Mouse (Mus musculus) hindbrain, postnatal 0 days (tissue): ENCODE measurements around the gene Lsmem1. TPM values are rescaled to one million over a fixed set of nuclear protein-coding genes. Genes with fewer than 3 reads are reported as not detected.

Source experiments
- ATAC-seq: fragments of 200-750 bp; cut with Nextera tagmentation; 2 replicates; pipeline ENCODE4 v1.8.0; 2017; ENCODE audit warnings: mild to moderate bottlenecking, moderate TSS enrichment, moderate library complexity
- DNase-seq: peaks from one replicate; pipeline ENCODE4 v3.0.0-alpha.2; 2015; ENCODE audit warnings: low spot score
- H3K27ac ChIP-seq: fragments of 300-500 bp; sonication (generic); 2 replicates; pipeline ENCODE4 v1.5.1; 2014; ENCODE audit warnings: mild to moderate bottlenecking
- H3K27me3 ChIP-seq: fragments of 300-500 bp; sonication (generic); 2 replicates; pipeline ENCODE4 v1.6.1; 2014; ENCODE audit warnings: low read length, mixed read lengths; ENCODE audit not compliant: insufficient read depth
- H3K36me3 ChIP-seq: fragments of 300-500 bp; sonication (generic); 2 replicates; pipeline ENCODE4 v1.6.1; 2014; ENCODE audit warnings: low read length, mixed read lengths; ENCODE audit not compliant: insufficient read depth
- H3K4me1 ChIP-seq: fragments of 300-500 bp; sonication (generic); 2 replicates; pipeline ENCODE4 v1.6.1; 2014; ENCODE audit warnings: antibody characterized with exemption, low read length, mixed read lengths; ENCODE audit not compliant: insufficient read depth
- H3K4me2 ChIP-seq: fragments of 300-500 bp; sonication (generic); 2 replicates; pipeline ENCODE4 v1.6.1; 2014; ENCODE audit warnings: low read depth, mild to moderate bottlenecking, low read length, moderate library complexity, mixed read lengths
- H3K4me3 ChIP-seq: fragments of 300-500 bp; sonication (generic); 2 replicates; pipeline ENCODE4 v1.5.1; 2014; ENCODE audit warnings: low read length
- H3K9ac ChIP-seq: fragments of 300-500 bp; sonication (generic); replicated peaks from 2 replicates; pipeline ENCODE4 v1.6.1; 2014; ENCODE audit warnings: mild to moderate bottlenecking, low read length, moderate library complexity, mixed read lengths
- H3K9me3 ChIP-seq: fragments of 300-500 bp; sonication (generic); 2 replicates; pipeline ENCODE4 v1.6.1; 2016; ENCODE audit warnings: low read length, mixed read lengths
- CTCF ChIP-seq: IDR thresholded peaks from 2 replicates; pipeline ENCODE4 v1.5.1; 2016; ENCODE audit warnings: antibody characterized with exemption, control low read depth, low read depth
- WGBS: fragments of 180-500 bp; shearing (Covaris S2); extraction: QIAGEN DNeasy Blood & Tissue Kit; methylation state at CpG from one replicate; pipeline ENCODE4 v1.1.7; 2014; 5-methylcytosine and 5-hydroxymethylcytosine counted together
- polyA plus RNA-seq: library from polyadenylated mRNA; unstranded; fragments of >200 nt; fragmentation: Nextera tagmentation; extraction: Ambion mirVana; gene quantifications from 2 replicates; pipeline ENCODE4 v1.2.1, GENCODE M21; 2015
- total RNA-seq: library from RNA; depleted of rRNA; stranded (reverse); fragments of >200 nt; gene quantifications from 2 replicates; pipeline ENCODE4 v1.2.3, GENCODE M21; 2014

Lsmem1 gene
- total and polyA plus RNA-seq, 2 experiments from 2014 or later, result 0.09 TPM; not detected in 1

- ATAC-seq, result no peak
Observed at GRCm38 (mm10) chr12:40214888-40215876, 15.9 kb upstream of the Lsmem1 start.

GRCm38 (mm10) chr12:40209049-40209448, 9.8 kb upstream of the Lsmem1 start:
- H3K4me1 ChIP-seq, result no peaks in the 10 kb centered on the region
- H3K27me3 ChIP-seq, result no peaks in the 10 kb centered on the region
- DNase-seq (no peak), ATAC-seq (no peak)
- 75% methylated on average over 3 of the region's 3 CpGs for WGBS
- TF ChIP-seq CTCF, result no peak
- H3K4me2 ChIP-seq, result no peak overlapping the region
- peaks cover 53% of the 10 kb centered on the region for H3K36me3 ChIP-seq
- H3K4me3 ChIP-seq, result no peak overlapping the region
- no peak overlapping the region for H3K27ac ChIP-seq
- no peaks in the 10 kb centered on the region for H3K9me3 ChIP-seq
- no peak overlapping the region for H3K9ac ChIP-seq

More at GRCm38 (mm10) chr12:40214888-40215876, 15.9 kb upstream of the Lsmem1 start:
- H3K4me2 ChIP-seq, result no peak overlapping the region
- peaks cover 42% of the 10 kb centered on the region for H3K36me3 ChIP-seq
- no peak overlapping the region for H3K9ac ChIP-seq
- H3K27ac ChIP-seq, result no peak overlapping the region
- H3K4me3 ChIP-seq, result no peak overlapping the region
- no peaks in the 10 kb centered on the region for H3K9me3 ChIP-seq
- no peaks in the 10 kb centered on the region for H3K27me3 ChIP-seq
- H3K4me1 ChIP-seq, result peaks cover 2% of the 10 kb centered on the region; the same call in 1 of the 2 replicates
- WGBS, result 93% methylated on average over 15 of the region's 15 CpGs
- no peak for DNase-seq
- no peak for TF ChIP-seq CTCF

DNA sequence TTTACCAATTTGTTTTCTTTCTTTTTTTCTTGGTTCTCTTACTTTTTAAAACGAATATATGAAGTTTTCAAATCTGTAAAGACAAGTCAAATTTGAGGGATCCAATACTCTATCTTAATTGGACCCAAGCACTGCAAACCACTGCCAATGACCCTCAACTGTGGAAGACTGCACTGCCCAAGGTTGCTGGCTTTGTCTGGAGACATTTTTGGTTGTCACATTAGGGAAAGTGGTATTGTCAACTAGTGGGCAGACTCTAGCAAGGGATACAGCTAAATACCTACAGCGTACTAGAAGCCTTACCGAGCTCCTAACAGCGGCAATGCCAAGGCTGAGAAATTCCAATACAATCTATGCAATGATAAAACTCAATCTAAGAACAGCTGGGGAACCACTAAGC, 8.6 kb upstream of the Lsmem1 start:
- H3K9me3 ChIP-seq, result no peaks in the 10 kb centered on the region
- no peak overlapping the region for H3K4me3 ChIP-seq
- no peaks in the 10 kb centered on the region for H3K4me1 ChIP-seq
- 97% methylated on average over 4 of the region's 4 CpGs for WGBS
- peaks cover 53% of the 10 kb centered on the region for H3K36me3 ChIP-seq
- ATAC-seq (no peak), DNase-seq (no peak)
- no peak for TF ChIP-seq CTCF
- H3K9ac ChIP-seq, result no peak overlapping the region
- H3K27me3 ChIP-seq, result no peaks in the 10 kb centered on the region
- no peak overlapping the region for H3K27ac ChIP-seq
- H3K4me2 ChIP-seq, result no peak overlapping the region

DNA sequence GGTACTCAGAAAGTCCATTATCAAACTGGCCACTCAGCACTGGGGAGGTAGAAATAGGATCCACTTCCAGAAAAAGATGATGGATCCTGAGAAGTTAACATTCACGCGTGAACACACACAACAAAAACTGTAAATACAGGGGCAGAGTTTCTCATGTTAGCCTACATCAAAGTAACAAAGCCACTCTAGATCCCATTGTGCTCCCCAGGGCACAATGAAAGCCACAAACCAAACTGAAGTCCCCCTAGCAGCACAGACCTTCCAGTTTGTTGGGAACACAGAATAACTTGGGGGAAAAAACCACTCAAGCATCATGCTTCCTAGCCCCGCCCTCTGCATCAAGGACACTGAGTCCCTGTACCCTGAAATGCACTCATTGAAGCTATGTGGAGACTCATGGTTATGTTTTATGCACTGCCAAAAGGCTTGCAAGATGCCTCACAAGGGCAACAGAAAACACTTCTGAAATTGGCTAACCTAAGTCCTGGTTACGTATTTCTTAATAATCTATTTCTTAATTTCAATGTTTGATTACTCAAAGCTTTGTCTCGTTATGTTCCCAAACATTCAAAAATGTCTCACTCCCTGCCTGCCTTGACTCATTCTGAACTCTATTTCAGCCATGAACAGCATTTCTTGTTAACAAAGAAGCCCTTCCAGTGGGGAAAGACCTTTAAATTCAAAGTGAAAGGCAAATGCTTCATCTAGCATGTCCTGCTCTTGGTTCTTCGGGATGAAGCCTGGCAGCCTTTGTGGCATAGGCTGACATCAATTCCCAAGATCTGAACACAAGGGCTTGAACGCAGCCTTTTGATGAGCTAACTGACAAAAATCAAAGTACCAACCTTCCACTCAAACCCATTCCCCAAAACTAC, 3.1 kb upstream of the Lsmem1 start:
- ATAC-seq (no peak), DNase-seq (no peak)
- H3K27me3 ChIP-seq, result no peaks in the 10 kb centered on the region
- H3K4me3 ChIP-seq, result no peak overlapping the region
- no peak for TF ChIP-seq CTCF
- H3K4me1 ChIP-seq, result no peaks in the 10 kb centered on the region
- 89% methylated on average over 7 of the region's 7 CpGs for WGBS
- H3K36me3 ChIP-seq, result peaks cover 47% of the 10 kb centered on the region
- H3K27ac ChIP-seq, result no peak overlapping the region
- H3K9ac ChIP-seq, result no peak overlapping the region
- no peaks in the 10 kb centered on the region for H3K9me3 ChIP-seq
- H3K4me2 ChIP-seq, result no peak overlapping the region

GRCm38 (mm10) chr12:40200484-40201235, 1.4 kb upstream of the Lsmem1 start:
- no peaks in the 10 kb centered on the region for H3K4me1 ChIP-seq
- WGBS, result 86% methylated on average over 6 of the region's 6 CpGs
- no peak overlapping the region for H3K27ac ChIP-seq
- H3K27me3 ChIP-seq, result no peaks in the 10 kb centered on the region
- H3K36me3 ChIP-seq, result peaks cover 41% of the 10 kb centered on the region
- H3K9ac ChIP-seq, result no peak overlapping the region
- H3K4me2 ChIP-seq, result no peak overlapping the region
- no peak for TF ChIP-seq CTCF
- ATAC-seq (no peak), DNase-seq (no peak)
- H3K9me3 ChIP-seq, result no peaks in the 10 kb centered on the region
- H3K4me3 ChIP-seq, result no peak overlapping the region

- Histone ChIP-seq H3K27me3 (no peaks in the 10 kb centered on the region), H3K36me3 (peaks cover 33% of the 10 kb centered on the region), H3K4me3 (no peak overlapping the region), H3K4me2 (no peak overlapping the region), H3K4me1 (no peaks in the 10 kb centered on the region), H3K9me3 (no peaks in the 10 kb centered on the region), H3K27ac (no peak overlapping the region), H3K9ac (no peak overlapping the region)
- 50% methylated on average over 7 of the region's 7 CpGs for WGBS
- ATAC-seq (peak; percentile 58), DNase-seq (peak; percentile 83)
- peak; percentile 92 for TF ChIP-seq CTCF
Observed at GRCm38 (mm10) chr12:40199795-40200402, 609 bp upstream of the Lsmem1 start.
